Mouse (Mus musculus) ES-E14 (cell line): ENCODE results near the gene Prkar2b.

ENCODE experiments used
- CHD2 ChIP-seq: IDR thresholded peaks from 2 replicates; pipeline ENCODE4 v1.6.1; 2014; ENCODE audit warnings: mild to moderate bottlenecking, low read depth, low read length, inconsistent platforms
- HCFC1 ChIP-seq: IDR thresholded peaks from 2 replicates; pipeline ENCODE4 v1.6.1; 2012; ENCODE audit warnings: low read length, inconsistent platforms, borderline replicate concordance; ENCODE audit not compliant: insufficient read depth
- MAFK ChIP-seq: IDR thresholded peaks from 2 replicates; pipeline ENCODE4 v1.6.1; 2014; ENCODE audit warnings: mild to moderate bottlenecking, low read depth, low read length, inconsistent platforms; ENCODE audit not compliant: insufficient read depth
- ZC3H11A ChIP-seq: IDR thresholded peaks from 2 replicates; pipeline ENCODE4 v1.6.1; 2012; ENCODE audit warnings: low read depth, mild to moderate bottlenecking, inconsistent platforms, low read length, borderline replicate concordance

DNA sequence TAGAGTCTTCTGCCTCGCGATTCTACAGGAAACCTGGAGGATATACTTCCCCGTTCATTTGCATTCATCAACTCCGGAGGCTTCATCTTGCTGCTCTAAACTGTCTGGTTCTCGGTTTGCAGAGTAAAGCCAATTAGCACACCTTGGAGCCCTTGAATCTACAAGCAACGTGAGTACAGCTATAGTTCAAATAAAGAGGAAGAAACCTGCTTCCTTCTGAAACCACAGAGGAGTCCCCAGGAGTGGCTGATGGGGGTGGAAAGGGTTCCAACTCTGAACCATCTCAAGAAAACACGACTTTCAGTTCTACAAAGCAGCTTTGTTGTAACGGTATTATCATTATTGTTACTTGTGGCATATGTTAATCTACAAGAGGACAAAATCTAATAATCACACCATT is 26.2 kb upstream of the Prkar2b start:
- TF ChIP-seq CHD2 = no peak
- no peak for TF ChIP-seq ZC3H11A
- no peak for TF ChIP-seq HCFC1
- no peak for TF ChIP-seq MAFK
